Mouse (Mus musculus) heart, postnatal 36 days (tissue): ENCODE results near the gene Prap1. TPM values are rescaled to one million over a fixed set of nuclear protein-coding genes. Genes with fewer than 3 reads are reported as not detected.
"Not testable (repeated sequence)": the region's sequence is repeated elsewhere in the genome, so short reads cannot be mapped to it uniquely, and the experiment has no call there.

Source experiments
- DNase-seq, 2 experiments: peaks; one replicate each; pipeline ENCODE4 v3.0.0; 2021 to 2022
- intact Hi-C: fragments of 180-260 bp; cut with DNase I; formaldehyde crosslinking; loops from one replicate; pipeline ENCODE4 v1.15.1; 2025
- total RNA-seq, 2 experiments: library from RNA; stranded (reverse); gene quantifications; 2 replicates each; pipeline ENCODE4 v1.2.3; 2021

The Prap1 gene
- total RNA-seq, 2 experiments from 2014 or later: not detected

DNA sequence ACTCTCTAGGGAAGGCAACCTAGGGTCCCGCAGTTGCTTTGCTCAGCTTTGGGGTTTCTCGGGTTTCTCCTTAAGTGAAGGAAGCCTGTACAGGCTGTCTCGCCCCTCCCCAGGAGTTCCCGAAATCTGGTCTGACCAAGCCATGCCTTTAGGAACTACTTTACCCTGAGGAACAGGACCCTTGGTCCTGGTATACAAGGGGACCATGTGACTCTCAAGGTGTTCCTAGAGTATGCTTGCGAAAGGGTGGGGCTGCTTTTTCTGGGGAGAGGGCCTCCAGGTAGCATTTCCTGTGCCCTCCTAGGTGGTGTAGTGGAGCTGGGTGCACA, 32.8 kb downstream of the Prap1 start:
- intact Hi-C loops: loop anchor here (10.0 kb wide), 1 partner anchor 441 kb away; the partner anchor contains the start of gene Cfap46
- DNase-seq: no peak

- intact Hi-C loops: loop anchor here (10.0 kb wide), 1 partner anchor 442 kb away; the partner anchor contains the start of gene Cfap46
- DNase-seq: no peak
Measured at GRCm38 (mm10) chr7:140126934-140127333, 33.7 kb downstream of the Prap1 start.

- intact Hi-C loops: loop anchor here (10.0 kb wide), 1 partner anchor 443 kb away; the partner anchor contains the start of gene Cfap46
- no peak for DNase-seq
Measured at GRCm38 (mm10) chr7:140127911-140128310, 34.7 kb downstream of the Prap1 start.

DNA sequence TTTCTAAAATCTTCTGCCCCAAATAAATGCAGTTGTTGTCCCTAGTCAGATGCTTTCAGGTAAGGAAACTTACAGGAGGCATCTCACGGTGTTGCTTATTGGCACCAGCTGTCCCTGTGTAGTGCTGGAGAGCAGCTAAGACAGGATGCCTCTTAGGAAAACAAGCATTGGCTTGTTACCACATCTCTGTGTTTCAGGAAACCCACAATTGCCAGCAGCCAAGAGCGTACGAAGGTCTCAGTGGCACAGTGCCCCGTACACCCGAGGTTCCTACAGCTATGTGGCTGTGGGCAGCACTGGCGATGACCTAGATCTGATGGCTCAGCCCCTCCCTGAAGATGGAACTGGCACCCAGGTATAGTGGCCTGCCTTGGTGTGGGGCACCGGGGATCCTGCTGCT, 39.0 kb downstream of the Prap1 start:
- DNase-seq, intact Hi-C loops: not testable (repeated sequence)

DNA sequence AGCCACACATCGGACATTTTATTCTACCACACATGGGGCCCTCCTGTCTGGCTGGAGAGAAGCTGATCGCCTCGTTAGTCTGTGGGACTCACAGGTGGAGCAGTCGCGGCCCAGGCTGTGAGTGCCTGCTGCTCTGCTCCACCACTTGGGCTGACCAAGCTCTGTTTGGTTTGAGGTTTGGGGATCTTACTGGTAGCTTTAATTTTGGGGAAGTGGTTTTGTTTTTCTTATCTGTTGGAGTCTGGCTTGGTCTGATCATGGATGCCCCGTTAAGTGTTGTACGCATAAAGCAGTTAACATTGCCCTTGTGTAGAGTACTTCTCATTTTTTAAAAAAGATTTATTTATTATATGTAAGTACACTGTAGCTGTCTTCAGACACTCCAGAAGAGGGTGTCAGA, 40.8 kb downstream of the Prap1 start:
- DNase-seq, intact Hi-C loops: not testable (repeated sequence)

GRCm38 (mm10) chr7:140135106-140135770, 42.0 kb downstream of the Prap1 start:
- intact Hi-C loops: loop anchor here (5.0 kb wide), 1 partner anchor 98 kb away; the partner anchor contains the start of genes Tubgcp2 and Zfp511
- DNase-seq: no peak

- intact Hi-C loops: loop anchor here (1.0 to 5.0 kb wide), 2 partner anchors 21 to 100 kb away; partner anchors contain the start of genes Echs1, Tubgcp2 and Zfp511
- DNase-seq: peak; percentile 97 to 100
Measured at GRCm38 (mm10) chr7:140137135-140138020, 44.2 kb downstream of the Prap1 start, which contains the start of gene Mtg1. TSS of gene Mtg1 (plus strand) at chr7:140137564.

- intact Hi-C loops: loop anchor here (1.0 to 5.0 kb wide), 2 partner anchors 22 to 101 kb away; partner anchors contain the start of genes Echs1, Tubgcp2 and Zfp511
Measured at GRCm38 (mm10) chr7:140138021-140138310, 44.8 kb downstream of the Prap1 start.

GRCm38 (mm10) chr7:140141350-140141749, 48.2 kb downstream of the Prap1 start:
- intact Hi-C loops: loop anchor here (1.0 to 5.0 kb wide), 2 partner anchors 63 to 174 kb away; no protein-coding TSS in a partner anchor
- peak; percentile 62 to 68 for DNase-seq

More at GRCm38 (mm10) chr7:140138021-140138310, 44.8 kb downstream of the Prap1 start:
- DNase-seq: no peak

DNA sequence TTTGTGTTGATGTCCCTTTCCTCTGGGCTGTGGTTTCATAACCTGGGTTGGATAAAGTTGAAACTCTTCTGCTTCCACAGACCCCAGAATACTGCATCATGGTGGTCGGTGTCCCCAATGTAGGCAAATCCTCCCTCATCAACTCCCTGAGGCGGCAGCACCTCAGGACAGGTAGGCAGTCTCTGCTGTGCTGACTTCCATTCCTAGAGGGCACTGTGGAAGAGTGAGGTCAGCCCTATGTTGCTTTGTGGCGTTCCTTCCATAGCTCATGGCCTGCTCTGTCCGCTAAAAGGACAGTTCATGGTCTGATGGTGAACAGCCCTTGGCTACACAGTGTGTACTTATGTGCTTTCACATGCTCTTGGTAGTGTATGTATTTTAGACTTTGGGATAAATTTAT, 51.4 kb downstream of the Prap1 start:
- intact Hi-C loops: loop anchor here (5.0 kb wide), 1 partner anchor 177 kb away; no protein-coding TSS in a partner anchor
- no peak for DNase-seq

Other genes with a start within 250 kb of the Prap1 start
- gene Kndc1, start 198.7 kb upstream of the Prap1 start, total RNA-seq: not detected
- gene Utf1, start 149.6 kb upstream of the Prap1 start, total RNA-seq: not detected
- not detected for gene 6430531B16Rik, start 114.6 kb upstream of the Prap1 start, total RNA-seq
- gene Adam8, start 100.8 kb upstream of the Prap1 start, total RNA-seq: under 1 TPM; 0.49 to 0.61 TPM
- 10 to 100 TPM; 10.1 to 12.4 TPM for gene Zfp511, start 57.0 kb upstream of the Prap1 start, total RNA-seq
- 10 to 100 TPM; 26.9 to 34.4 TPM for gene Tubgcp2, start 56.7 kb upstream of the Prap1 start, total RNA-seq
- gene Msx3, start 44.3 kb upstream of the Prap1 start, total RNA-seq: not detected
- not detected for gene Caly, start 10.8 kb upstream of the Prap1 start, total RNA-seq
- 10 to 100 TPM; 72.7 to 79.5 TPM for gene Fuom, start 9.0 kb downstream of the Prap1 start, total RNA-seq
- gene Paox, start 22.4 kb downstream of the Prap1 start, total RNA-seq: 1 to 10 TPM; 3.3 to 5.1 TPM
- gene Echs1, start 23.1 kb downstream of the Prap1 start, total RNA-seq: 100 to 1,000 TPM; 458 to 480 TPM
- 10 to 100 TPM; 24.7 to 28.3 TPM for gene Mtg1, start 44.2 kb downstream of the Prap1 start, total RNA-seq
- 1 to 10 TPM in 1 of 2 experiments, under 1 TPM in 1; 0.46 to 1.0 TPM for gene Sprn, start 61.5 kb downstream of the Prap1 start, total RNA-seq
- not detected for gene Olfr522, start 71.4 kb downstream of the Prap1 start, total RNA-seq
- not detected for gene Olfr523, start 79.8 kb downstream of the Prap1 start, total RNA-seq
- gene Olfr524, start 112.6 kb downstream of the Prap1 start, total RNA-seq: not detected
- not detected for gene Cd163l1, start 124.9 kb downstream of the Prap1 start, total RNA-seq
- gene 5830411N06Rik, start 153.9 kb downstream of the Prap1 start, total RNA-seq: not detected
- gene Olfr525, start 227.5 kb downstream of the Prap1 start, total RNA-seq: not detected
- not detected for gene Olfr527, start 240.6 kb downstream of the Prap1 start, total RNA-seq